Mouse (Mus musculus) lung, adult 2 months (tissue): Measurements from ENCODE around the gene Eid3.

Experiments
- CTCF ChIP-seq: fragments of 200-500 bp; IDR thresholded peaks from 2 replicates; pipeline ENCODE4 v1.5.1; 2011; ENCODE audit warnings: mild to moderate bottlenecking, low read length, control low read depth; ENCODE audit not compliant: insufficient read depth
- POLR2A ChIP-seq: fragments of 200-500 bp; IDR thresholded peaks from 2 replicates; pipeline ENCODE4 v1.6.1; 2011; ENCODE audit warnings: low read depth, mild to moderate bottlenecking, control low read depth, low read length, borderline replicate concordance; ENCODE audit errors: extremely low read depth

DNA sequence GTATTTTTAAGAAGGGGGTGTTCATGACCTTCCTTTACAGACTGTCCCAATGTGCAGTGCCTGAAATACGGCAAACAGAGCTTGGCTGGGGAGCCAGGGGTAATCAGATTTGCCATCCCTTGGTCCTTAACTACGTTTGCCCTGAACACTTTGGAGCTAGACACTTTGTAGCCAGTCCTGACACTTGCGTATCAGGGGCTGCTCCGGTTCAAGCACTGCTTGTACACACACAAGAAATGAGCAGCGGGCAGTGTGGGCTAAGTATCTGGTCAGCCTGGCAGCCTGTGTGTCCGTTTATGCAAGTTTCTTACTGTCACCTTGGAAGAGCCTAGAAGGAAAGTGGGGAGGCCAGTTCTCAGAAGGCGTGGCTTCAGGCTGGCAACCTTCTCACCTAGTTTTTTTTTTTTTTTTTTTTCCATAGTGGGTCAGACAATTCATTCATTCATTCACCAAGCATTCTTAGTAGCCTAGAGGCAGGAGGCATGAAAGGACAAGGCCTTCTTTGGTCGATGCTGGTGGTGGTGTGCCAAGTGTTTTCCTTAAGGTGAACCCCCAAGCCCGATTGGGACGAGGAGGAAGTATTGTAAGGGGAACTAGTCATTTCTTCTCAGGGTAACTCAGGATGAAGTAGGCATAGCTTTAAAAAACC lies 8.3 kb upstream of the Eid3 start:
- TF ChIP-seq POLR2A (no peak), CTCF (no peak)
